Mouse (Mus musculus) megakaryocyte, embryonic 14.5 days (primary cell): ENCODE data around the gene Theg.

Experiments
- FLI1 ChIP-seq: IDR thresholded peaks from 2 replicates; pipeline ENCODE4 v1.6.1; 2012; ENCODE audit warnings: low read length, inconsistent platforms, mixed read lengths
- GATA1 ChIP-seq: IDR thresholded peaks from 3 replicates; pipeline ENCODE4 v1.6.1; 2012; ENCODE audit warnings: mixed read lengths, low read length, inconsistent platforms, borderline replicate concordance

DNA sequence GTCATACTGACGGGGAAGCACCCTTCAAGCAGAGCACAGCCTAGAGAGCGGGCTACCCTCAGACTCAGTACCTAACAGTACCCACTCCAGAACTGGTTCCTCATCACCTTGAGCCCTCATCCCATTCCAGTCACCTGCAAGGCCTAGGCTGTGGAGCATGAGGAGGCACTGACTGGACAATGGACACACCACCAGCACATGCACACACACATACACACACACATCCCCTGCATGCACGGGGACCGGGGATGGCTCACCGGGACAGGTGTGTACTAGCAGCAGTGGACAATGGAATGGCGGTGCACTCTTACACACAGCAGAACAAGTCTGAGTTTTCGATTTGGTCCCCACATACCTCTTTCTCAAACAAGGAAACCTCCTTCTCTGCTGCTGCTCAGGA is 49.9 kb downstream of the Theg start:
- TF ChIP-seq GATA1 = 0 out of 3 replicates have a peak, but pooled peaks have one; percentile 8
- TF ChIP-seq FLI1 = no peak
